Mouse (Mus musculus) c-Kit-positive CD71-positive TER-119-positive erythroid progenitor cells, embryonic 14.5 days (primary cell): Measurements from ENCODE around the gene Rasl10b.

Source experiments
- DNase-seq: peaks from one replicate; pipeline ENCODE4 v3.0.0-alpha.2; 2013; ENCODE audit warnings: low spot score

Rasl10b gene

DNA sequence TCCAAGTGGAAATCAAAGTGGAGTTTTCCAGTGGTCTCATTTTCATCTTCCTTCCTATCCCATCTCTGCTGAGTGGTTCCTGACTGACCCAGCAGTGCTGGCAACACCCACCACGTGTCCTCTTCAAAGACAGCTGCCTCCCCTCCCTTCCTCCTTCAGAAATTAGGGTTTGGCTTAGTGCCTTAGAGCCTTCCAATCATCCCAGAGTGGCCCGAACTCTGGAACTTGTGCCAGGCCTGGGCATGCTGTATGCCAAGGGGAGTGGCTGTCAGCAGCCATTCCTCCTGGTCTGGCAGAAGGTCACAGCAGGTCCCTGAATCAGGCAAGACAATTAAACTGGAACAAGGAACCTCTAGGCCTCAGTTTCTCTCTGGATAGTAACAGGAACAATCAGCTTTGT is 57.0 kb downstream of the Rasl10b start:
- no peak for DNase-seq

DNA sequence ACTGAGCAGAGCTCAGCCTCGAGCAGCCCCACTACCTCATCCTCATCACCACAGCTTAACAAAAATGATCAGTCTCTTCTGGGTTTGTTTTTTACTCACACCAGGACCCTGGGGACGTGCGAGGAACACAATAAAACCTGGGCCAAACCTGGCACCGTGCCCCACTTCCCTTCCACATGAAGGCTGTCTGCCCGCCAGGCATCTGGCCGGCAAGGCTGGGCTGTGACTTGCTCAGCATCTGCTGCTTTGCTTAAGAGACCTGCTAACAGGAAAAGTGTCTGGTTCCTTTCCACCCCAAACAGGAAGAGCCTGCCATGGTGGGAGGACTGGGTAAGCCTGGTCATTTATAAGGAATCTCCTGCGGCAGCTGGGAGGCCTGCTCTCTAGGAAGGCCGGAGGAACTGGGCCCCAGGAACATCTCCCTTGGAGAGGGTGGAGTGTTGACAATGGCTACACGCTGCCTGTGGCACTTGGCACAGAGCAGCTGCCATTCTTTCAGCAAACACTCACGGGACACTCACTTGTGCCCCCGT is 58.2 kb downstream of the Rasl10b start:
- DNase-seq, result no peak

DNA sequence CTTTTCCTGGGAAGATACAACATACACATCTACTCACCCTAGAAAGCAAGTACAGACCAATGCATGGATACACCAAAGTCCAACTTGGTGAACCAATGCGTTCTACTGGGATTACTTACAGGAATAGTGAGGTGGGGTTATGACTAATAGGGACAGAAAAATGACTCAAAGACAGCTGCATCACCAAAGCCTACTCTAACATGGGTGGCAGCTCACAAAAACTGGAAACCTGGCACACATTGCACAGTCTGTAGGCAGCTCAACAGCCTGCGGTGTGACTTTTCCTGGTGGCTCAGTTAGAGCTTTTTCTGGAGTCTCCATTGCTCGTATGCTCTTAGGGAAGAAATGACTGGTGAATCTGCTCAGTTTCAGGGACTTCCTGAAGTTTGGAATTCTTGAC is 59.8 kb downstream of the Rasl10b start:
- no peak for DNase-seq
